Mouse (Mus musculus): Measurements from ENCODE around the gene Cyp2j13.
"Not testable (repeated sequence)": the region's sequence is repeated elsewhere in the genome, so short reads cannot be mapped to it uniquely, and the experiment has no call there.

Cyp2j13 gene

GRCm38 (mm10) chr4:96077261-96078125, at the start of gene Cyp2j13:
TSS of gene Cyp2j13 (minus strand) at chr4:96077546.
- peak in 1 of 2 experiments; percentile 23 for DNase-seq (ENCODE audit: low spot score in 2 of 2)

GRCm38 (mm10) chr4:96096841-96097240, 19.5 kb upstream of the Cyp2j13 start:
- DNase-seq (ENCODE audit: low spot score in 2 of 2): no peak

- DNase-seq (ENCODE audit: low spot score in 2 of 2): no peak
Observed at GRCm38 (mm10) chr4:96091869-96092268, 14.5 kb upstream of the Cyp2j13 start.

- DNase-seq (ENCODE audit: low spot score in 2 of 2): not testable (repeated sequence)
Observed at GRCm38 (mm10) chr4:96089356-96090048, 12.2 kb upstream of the Cyp2j13 start.

GRCm38 (mm10) chr4:96078308-96078707, 962 bp upstream of the Cyp2j13 start:
- DNase-seq (ENCODE audit: low spot score in 2 of 2): no peak

- no peak for DNase-seq (ENCODE audit: low spot score in 2 of 2)
Observed at GRCm38 (mm10) chr4:96062045-96062444, 15.3 kb downstream of the Cyp2j13 start.

- no peak for DNase-seq (ENCODE audit: low spot score in 2 of 2)
Observed at GRCm38 (mm10) chr4:96060106-96060505, 17.2 kb downstream of the Cyp2j13 start.

- peak; percentile 27 to 54 for DNase-seq (ENCODE audit: low spot score in 2 of 2)
Observed at GRCm38 (mm10) chr4:96028412-96028811, 48.9 kb downstream of the Cyp2j13 start.

GRCm38 (mm10) chr4:96022803-96023202, 54.5 kb downstream of the Cyp2j13 start:
- no peak for DNase-seq (ENCODE audit: low spot score in 2 of 2)

GRCm38 (mm10) chr4:96016875-96017274, 60.5 kb downstream of the Cyp2j13 start:
- no peak for DNase-seq (ENCODE audit: low spot score in 2 of 2)

GRCm38 (mm10) chr4:95982221-95982620, 95.1 kb downstream of the Cyp2j13 start:
- DNase-seq (ENCODE audit: low spot score in 2 of 2): not testable (repeated sequence)
